Mouse (Mus musculus): ENCODE results near the gene Tbxas1. TPM values are rescaled to one million over a fixed set of nuclear protein-coding genes. Genes with fewer than 3 reads are reported as not detected.

Gene Tbxas1
- polyA plus RNA-seq, 1 experiment from 2014 or later: 3.4 TPM

DNA sequence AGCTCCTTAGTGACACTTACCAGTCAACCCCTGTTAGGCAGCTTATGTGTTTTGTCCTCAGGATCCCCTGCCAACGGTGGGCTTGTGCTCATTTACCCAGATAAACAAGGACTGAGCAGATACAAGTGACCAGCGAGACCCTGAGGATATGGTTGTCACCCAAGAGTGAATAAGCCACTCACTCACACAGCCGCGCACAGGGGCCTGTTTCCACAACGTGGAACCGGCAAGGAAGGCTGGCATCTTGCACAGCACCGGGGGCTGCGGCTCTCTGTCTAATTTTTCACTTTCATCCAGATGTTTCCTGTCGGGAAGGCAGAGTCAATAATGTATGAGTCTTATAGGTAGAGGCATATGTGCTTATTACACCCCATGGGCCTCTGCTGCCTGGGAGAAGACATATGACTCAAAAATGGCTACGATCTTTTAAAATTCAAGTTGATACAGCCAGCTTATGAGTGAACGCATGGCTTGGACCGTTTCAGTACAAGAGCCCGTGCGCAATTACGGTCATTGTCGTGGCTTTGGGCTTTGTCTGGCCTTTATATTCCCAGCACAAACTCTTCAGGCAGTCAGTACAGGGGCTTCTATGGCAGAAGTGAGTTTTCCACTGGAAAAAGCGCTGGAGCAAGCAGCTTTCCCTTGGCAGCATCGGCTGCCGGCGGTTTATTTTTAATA lies 130.2 kb downstream of the Tbxas1 start:
- Histone ChIP-seq H3K27ac (ENCODE audit: low read depth) (no peak overlapping the region), H3K9me3 (ENCODE audit: low read depth, low read length) (no peaks in the 10 kb centered on the region), H3K4me1 (ENCODE audit: insufficient read depth) (no peaks in the 10 kb centered on the region), H3K27me3 (ENCODE audit: insufficient read depth, low read length) (no peaks in the 10 kb centered on the region), H3K9ac (no peak overlapping the region), H3K4me2 (no peak overlapping the region), H3K36me3 (ENCODE audit: insufficient read depth) (no peaks in the 10 kb centered on the region), H3K4me3 (ENCODE audit: low read depth, low read length) (no peak overlapping the region)
- ATAC-seq (ENCODE audit: insufficient read depth) (no peak), DNase-seq (peak; percentile 26)
- 63% methylated on average over 20 of the region's 20 CpGs for WGBS
- TF ChIP-seq CTCF (IDR thresholded peaks at IDR 0.05; ENCODE audit: low read depth): no peak

DNA sequence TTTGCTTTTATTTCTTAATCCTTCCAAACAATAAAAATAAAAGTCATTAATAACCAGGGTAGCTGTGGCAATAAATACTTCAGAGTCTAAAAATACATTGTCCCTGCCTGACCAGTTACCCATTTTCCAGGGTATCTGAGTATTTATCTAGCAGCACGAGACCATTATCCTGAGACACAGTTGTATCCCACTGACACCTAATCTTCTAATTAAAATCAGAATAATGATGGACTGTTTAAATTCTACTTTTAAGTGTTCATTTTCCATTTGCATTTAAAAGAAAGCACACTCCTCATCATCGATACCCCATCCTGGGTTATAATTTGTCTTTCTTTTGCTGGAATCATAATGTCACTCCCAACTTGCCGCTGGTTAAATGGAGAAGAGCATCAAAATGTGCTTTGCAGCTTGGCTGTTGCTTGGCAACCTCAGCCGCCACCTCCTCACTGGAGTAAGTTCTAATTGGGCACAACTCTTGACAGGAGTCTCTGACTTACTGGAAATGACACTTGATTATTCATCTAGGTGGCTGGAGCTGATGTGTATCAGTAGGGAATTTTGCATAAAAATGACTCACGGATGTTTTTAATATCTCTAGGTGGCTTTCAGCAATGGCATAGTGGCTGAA lies 130.9 kb downstream of the Tbxas1 start:
- Histone ChIP-seq H3K4me1 (ENCODE audit: insufficient read depth) (no peaks in the 10 kb centered on the region), H3K27me3 (ENCODE audit: insufficient read depth, low read length) (no peaks in the 10 kb centered on the region), H3K27ac (ENCODE audit: low read depth) (no peak overlapping the region), H3K4me2 (no peak overlapping the region), H3K36me3 (ENCODE audit: insufficient read depth) (no peaks in the 10 kb centered on the region), H3K9ac (no peak overlapping the region), H3K4me3 (ENCODE audit: low read depth, low read length) (no peak overlapping the region), H3K9me3 (ENCODE audit: low read depth, low read length) (no peaks in the 10 kb centered on the region)
- DNase-seq (no peak), ATAC-seq (ENCODE audit: insufficient read depth) (no peak)
- WGBS: 66% methylated on average over 5 of the region's 5 CpGs
- no peak for TF ChIP-seq CTCF (IDR thresholded peaks at IDR 0.05; ENCODE audit: low read depth)

DNA sequence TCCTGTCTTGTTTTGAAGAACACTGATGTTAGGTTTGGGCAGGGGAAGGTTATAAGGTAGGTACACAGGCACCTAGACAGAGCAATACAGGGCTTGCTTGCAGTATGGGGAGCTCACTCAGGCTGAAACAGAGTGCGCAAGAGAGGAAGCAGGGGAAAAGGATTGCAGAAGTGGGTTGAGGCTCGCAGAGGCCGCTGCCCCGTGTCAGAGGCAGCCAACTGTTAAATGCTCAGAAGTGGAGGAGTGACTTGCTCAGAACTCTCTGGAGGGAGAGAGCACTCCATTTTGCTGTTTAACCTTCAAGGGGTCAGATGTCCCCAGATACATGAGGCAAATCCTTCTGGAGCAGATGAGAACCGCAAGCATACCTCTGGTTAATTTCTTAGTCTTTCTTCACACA lies 132.0 kb downstream of the Tbxas1 start:
- Histone ChIP-seq H3K27me3 (ENCODE audit: insufficient read depth, low read length) (no peaks in the 10 kb centered on the region), H3K27ac (ENCODE audit: low read depth) (no peak overlapping the region), H3K4me2 (no peak overlapping the region), H3K4me3 (ENCODE audit: low read depth, low read length) (no peak overlapping the region), H3K4me1 (ENCODE audit: insufficient read depth) (no peaks in the 10 kb centered on the region), H3K36me3 (ENCODE audit: insufficient read depth) (no peaks in the 10 kb centered on the region), H3K9ac (no peak overlapping the region), H3K9me3 (ENCODE audit: low read depth, low read length) (no peaks in the 10 kb centered on the region)
- WGBS: 69% methylated on average over 5 of the region's 5 CpGs
- no peak for TF ChIP-seq CTCF (IDR thresholded peaks at IDR 0.05; ENCODE audit: low read depth)
- no peak for DNase-seq
- no peak for ATAC-seq (ENCODE audit: insufficient read depth)

DNA sequence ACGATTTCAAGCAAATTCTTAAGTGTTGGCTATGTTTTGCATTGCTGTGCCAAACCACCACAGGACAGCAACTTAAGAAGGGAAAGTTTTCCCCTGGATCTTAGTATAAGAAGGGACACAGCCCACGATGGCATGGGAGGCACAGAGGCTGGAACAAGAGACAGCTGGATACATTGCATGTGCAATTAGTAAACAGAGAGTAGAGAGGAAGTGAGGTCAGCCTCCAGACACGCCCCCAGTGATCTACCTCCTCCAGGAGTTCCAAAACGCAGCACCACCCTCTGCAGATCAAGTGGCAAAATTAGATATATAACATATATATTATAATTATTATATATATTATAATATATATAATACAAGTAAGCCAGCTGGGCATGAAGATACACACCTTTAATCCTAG lies 132.9 kb downstream of the Tbxas1 start:
- no peak for TF ChIP-seq CTCF (IDR thresholded peaks at IDR 0.05; ENCODE audit: low read depth)
- Histone ChIP-seq H3K27ac (ENCODE audit: low read depth) (no peak overlapping the region), H3K36me3 (ENCODE audit: insufficient read depth) (no peaks in the 10 kb centered on the region), H3K27me3 (ENCODE audit: insufficient read depth, low read length) (no peaks in the 10 kb centered on the region), H3K4me1 (ENCODE audit: insufficient read depth) (no peaks in the 10 kb centered on the region), H3K4me2 (no peak overlapping the region), H3K4me3 (ENCODE audit: low read depth, low read length) (no peak overlapping the region), H3K9ac (no peak overlapping the region), H3K9me3 (ENCODE audit: low read depth, low read length) (no peaks in the 10 kb centered on the region)
- DNase-seq (no peak), ATAC-seq (ENCODE audit: insufficient read depth) (no peak)
- WGBS: 64% methylated on average over 4 of the region's 4 CpGs

DNA sequence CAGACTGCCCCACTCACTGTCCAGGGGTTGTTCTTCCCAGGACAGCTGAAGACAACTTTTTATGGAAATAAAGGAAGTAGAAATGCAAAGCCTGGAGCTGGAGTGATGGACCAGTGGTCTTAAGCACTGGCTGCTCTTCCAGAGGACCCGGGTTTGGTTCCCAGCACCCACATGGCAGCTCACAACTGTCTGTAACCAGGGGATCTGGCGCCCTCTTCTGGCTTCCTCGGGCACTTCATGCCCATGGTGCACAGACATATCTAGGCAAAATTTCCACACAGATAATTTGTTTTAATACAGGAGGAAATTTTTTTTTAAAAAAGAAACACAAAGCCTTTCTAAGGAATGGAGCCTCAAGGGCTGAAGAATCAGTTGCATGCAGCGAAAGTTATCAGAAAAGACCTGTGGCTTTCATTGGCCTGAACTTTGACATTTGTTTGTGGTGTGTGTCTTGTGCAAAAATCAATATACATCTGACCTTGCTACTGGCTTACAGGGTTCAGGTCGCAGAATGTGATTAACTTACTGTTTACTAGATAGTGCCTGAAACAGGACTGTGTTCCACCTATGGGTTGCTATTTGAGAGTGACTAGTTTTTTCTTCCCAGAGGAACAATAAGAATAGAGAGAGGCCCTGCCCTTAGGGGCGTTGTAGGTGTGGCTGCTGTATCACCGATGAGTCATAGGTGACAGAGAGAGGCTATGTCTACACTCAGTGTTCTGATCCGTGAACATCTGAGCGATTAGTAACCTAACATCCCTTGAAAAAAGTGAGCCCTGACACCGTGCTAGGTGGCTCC lies 138.0 kb downstream of the Tbxas1 start:
- 0 out of 2 replicates have a peak, but pooled peaks have one; percentile 31 for TF ChIP-seq CTCF (IDR thresholded peaks at IDR 0.05; ENCODE audit: low read depth)
- no peak for ATAC-seq (ENCODE audit: insufficient read depth)

DNA sequence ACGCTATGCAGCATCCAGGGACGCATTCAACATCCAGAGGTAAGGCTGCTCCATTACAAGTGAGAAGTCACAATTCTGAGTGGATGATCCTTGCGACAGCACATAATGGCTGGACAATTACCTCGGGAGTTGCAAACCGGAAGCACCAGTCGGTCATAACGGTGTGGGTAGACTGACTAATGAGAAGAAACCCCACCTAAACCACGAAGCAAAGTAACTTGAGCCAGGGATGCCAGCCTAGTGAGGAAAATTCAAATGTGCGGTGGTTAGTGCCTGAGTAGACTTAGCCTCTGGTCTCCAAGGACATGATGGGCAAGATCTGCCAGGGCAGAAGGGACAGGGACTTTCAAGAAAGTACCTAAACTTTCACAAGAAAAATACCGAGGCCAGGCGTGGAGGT lies 142.7 kb downstream of the Tbxas1 start:
- no peaks in the 10 kb centered on the region for H3K27me3 ChIP-seq (ENCODE audit: insufficient read depth, low read length)
- no peak overlapping the region for H3K4me3 ChIP-seq (ENCODE audit: low read depth, low read length)
- no peaks in the 10 kb centered on the region for H3K9me3 ChIP-seq (ENCODE audit: low read depth, low read length)
- no peak for TF ChIP-seq CTCF (IDR thresholded peaks at IDR 0.05; ENCODE audit: low read depth)
- 77% methylated on average over 11 of the region's 11 CpGs for WGBS
- ATAC-seq (ENCODE audit: insufficient read depth): no peak
- no peak for DNase-seq
- H3K4me1 ChIP-seq (ENCODE audit: insufficient read depth): no peaks in the 10 kb centered on the region
- no peak overlapping the region for H3K4me2 ChIP-seq
- H3K9ac ChIP-seq: no peak overlapping the region
- H3K36me3 ChIP-seq (ENCODE audit: insufficient read depth): no peaks in the 10 kb centered on the region
- H3K27ac ChIP-seq (ENCODE audit: low read depth): no peak overlapping the region

More for the DNA sequence above, 138.0 kb downstream of the Tbxas1 start:
- H3K27ac ChIP-seq (ENCODE audit: low read depth): no peak overlapping the region
- no peak overlapping the region for H3K4me3 ChIP-seq (ENCODE audit: low read depth, low read length)
- no peak for DNase-seq
- no peaks in the 10 kb centered on the region for H3K27me3 ChIP-seq (ENCODE audit: insufficient read depth, low read length)
- no peak overlapping the region for H3K4me2 ChIP-seq
- H3K4me1 ChIP-seq (ENCODE audit: insufficient read depth): no peaks in the 10 kb centered on the region
- WGBS: 82% methylated on average over 10 of the region's 10 CpGs
- H3K36me3 ChIP-seq (ENCODE audit: insufficient read depth): no peaks in the 10 kb centered on the region
- no peaks in the 10 kb centered on the region for H3K9me3 ChIP-seq (ENCODE audit: low read depth, low read length)
- H3K9ac ChIP-seq: no peak overlapping the region

DNA sequence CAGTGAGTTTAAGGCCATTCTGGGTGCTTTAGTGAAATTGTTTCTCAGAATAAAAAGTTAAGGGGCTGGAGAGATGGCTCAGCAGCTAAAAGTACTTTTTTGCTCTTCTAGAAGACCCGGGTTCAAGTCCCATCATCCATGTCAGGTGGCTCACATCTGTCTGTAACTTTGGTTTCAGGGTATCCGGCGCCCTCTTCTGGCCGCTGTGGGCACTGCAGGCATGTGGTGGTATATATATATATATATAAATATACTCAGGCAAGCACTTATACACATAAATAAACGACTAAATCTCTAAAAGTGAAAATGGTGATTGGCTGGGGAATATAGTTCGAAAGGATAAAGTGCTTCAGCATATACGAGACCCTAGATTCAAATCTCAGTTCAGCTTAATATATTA lies 143.6 kb downstream of the Tbxas1 start:
- no peak overlapping the region for H3K4me2 ChIP-seq
- no peak overlapping the region for H3K27ac ChIP-seq (ENCODE audit: low read depth)
- peak; percentile 57 for TF ChIP-seq CTCF (IDR thresholded peaks at IDR 0.05; ENCODE audit: low read depth)
- ATAC-seq (ENCODE audit: insufficient read depth) (no peak), DNase-seq (peak; percentile 43)
- H3K27me3 ChIP-seq (ENCODE audit: insufficient read depth, low read length): no peaks in the 10 kb centered on the region
- no peak overlapping the region for H3K4me3 ChIP-seq (ENCODE audit: low read depth, low read length)
- no peaks in the 10 kb centered on the region for H3K36me3 ChIP-seq (ENCODE audit: insufficient read depth)
- H3K4me1 ChIP-seq (ENCODE audit: insufficient read depth): no peaks in the 10 kb centered on the region
- WGBS: 69% methylated on average over 7 of the region's 7 CpGs
- no peaks in the 10 kb centered on the region for H3K9me3 ChIP-seq (ENCODE audit: low read depth, low read length)
- no peak overlapping the region for H3K9ac ChIP-seq

All from lung, embryonic 14.5 days (tissue).